Mouse (Mus musculus) forebrain, embryonic 14.5 days (tissue): ENCODE measurements around the gene Zp1. TPM values are rescaled to one million over a fixed set of nuclear protein-coding genes. Genes with fewer than 3 reads are reported as not detected.

Experiments
- polyA plus RNA-seq: library from polyadenylated mRNA; unstranded; fragments of >200 nt; fragmentation: Nextera tagmentation; extraction: Ambion mirVana; gene quantifications from 2 replicates; pipeline ENCODE4 v1.2.1, GENCODE M21; 2014

The Zp1 gene
- polyA plus RNA-seq, 1 experiment from 2014 or later: not detected

Other genes with a start within 250 kb of the Zp1 start
- gene Pga5, start 242.6 kb downstream of the Zp1 start, polyA plus RNA-seq: not detected in 2 replicates
- 31.9 and 36.4 TPM in 2 replicates for gene Vps37c, start 231.9 kb downstream of the Zp1 start, polyA plus RNA-seq
- gene Cd5, start 181.6 kb downstream of the Zp1 start, polyA plus RNA-seq: 0.29 TPM in 1 of 2 replicates, not detected in the other
- gene Cd6, start 90.6 kb downstream of the Zp1 start, polyA plus RNA-seq: not detected in 2 replicates
- 0.34 and 0.49 TPM in 2 replicates for gene Slc15a3, start 80.9 kb downstream of the Zp1 start, polyA plus RNA-seq
- 106 and 149 TPM in 2 replicates for gene Tmem132a, start 50.7 kb downstream of the Zp1 start, polyA plus RNA-seq
- gene Tmem109, start 38.6 kb downstream of the Zp1 start, polyA plus RNA-seq: 42.7 and 47.7 TPM in 2 replicates
- gene Prpf19, start 25.4 kb downstream of the Zp1 start, polyA plus RNA-seq: 44.2 and 45.5 TPM in 2 replicates
- 0.16 and 0.18 TPM in 2 replicates for gene Ptgdr2, start 16.5 kb upstream of the Zp1 start, polyA plus RNA-seq
- gene Ccdc86, start 28.6 kb upstream of the Zp1 start, polyA plus RNA-seq: 12.1 and 15.0 TPM in 2 replicates
- gene Ms4a10, start 54.0 kb upstream of the Zp1 start, polyA plus RNA-seq: not detected in 2 replicates
- 0.25 TPM in 1 of 2 replicates, not detected in the other for gene Ms4a15, start 72.6 kb upstream of the Zp1 start, polyA plus RNA-seq
- gene Ms4a18, start 97.4 kb upstream of the Zp1 start, polyA plus RNA-seq: not detected in 2 replicates
- not detected in 2 replicates for gene Ms4a8a, start 160.5 kb upstream of the Zp1 start, polyA plus RNA-seq
- gene 1700017D01Rik, start 210.2 kb upstream of the Zp1 start, polyA plus RNA-seq: not detected in 2 replicates
- not detected in 2 replicates for gene 1700025F22Rik, start 244.7 kb upstream of the Zp1 start, polyA plus RNA-seq